Mouse (Mus musculus) neutrophil, adult 5-6 weeks (primary cell): ENCODE data around the gene Lrrc10b. TPM values are rescaled to one million over a fixed set of nuclear protein-coding genes. Genes with fewer than 3 reads are reported as not detected.

Source experiments
- ATAC-seq: fragments of 151-379, 151-347 bp; 2 replicates; pipeline ENCODE4 v1.8.0; 2017; ENCODE audit warnings: mild to moderate bottlenecking, moderate TSS enrichment; ENCODE audit not compliant: insufficient number of reproducible peaks, poor library complexity, low FRiP score, severe bottlenecking; ENCODE audit errors: extremely low read depth
- total RNA-seq: library from RNA; stranded (forward); fragments of 200-1000 nt; gene quantifications from 2 replicates; pipeline ENCODE4 v1.2.3, GENCODE M21; 2017

Gene Lrrc10b
- total RNA-seq, result 0.47 TPM in 1 of 2 replicates, not detected in the other

DNA sequence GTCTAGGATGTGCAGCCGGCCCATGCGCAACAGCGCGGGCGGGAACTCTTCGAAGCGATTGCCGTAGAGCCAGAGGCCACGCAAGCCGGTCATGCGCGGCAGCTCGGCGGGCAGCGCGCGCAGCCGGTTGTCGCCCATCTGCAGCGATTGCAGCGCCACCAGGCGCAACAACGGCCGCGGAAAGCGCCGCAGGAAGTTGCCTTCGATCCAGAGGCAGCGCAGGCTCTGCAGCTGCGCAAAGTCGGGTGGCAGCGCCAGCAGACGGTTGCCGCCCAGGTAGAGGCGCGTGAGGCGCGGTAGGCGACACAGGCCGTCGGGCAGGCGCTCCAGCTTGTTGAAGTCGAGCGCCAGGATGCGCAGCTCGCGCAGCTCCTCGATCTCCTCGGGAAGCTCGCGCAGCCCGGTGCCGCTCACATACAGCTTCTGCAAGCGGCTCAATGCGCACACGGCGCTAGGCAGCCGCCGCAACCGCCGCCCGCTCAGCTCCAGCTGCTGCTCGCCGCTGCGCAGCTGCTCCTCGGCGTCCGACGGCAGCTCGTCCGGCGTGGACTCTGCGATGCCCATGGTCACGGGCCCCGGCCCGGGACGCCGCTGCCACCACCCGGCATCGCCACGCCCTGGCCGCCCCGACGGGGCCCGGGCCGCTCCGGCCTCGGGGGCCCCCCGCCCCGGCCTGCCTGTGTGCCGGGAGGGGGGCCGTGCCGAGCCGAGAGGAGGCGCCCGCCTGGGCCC, at the start of gene Lrrc10b:
Lrrc10b (minus strand) TSS at position 722 of the 732 bp plus-strand sequence.
- no peak for ATAC-seq

DNA sequence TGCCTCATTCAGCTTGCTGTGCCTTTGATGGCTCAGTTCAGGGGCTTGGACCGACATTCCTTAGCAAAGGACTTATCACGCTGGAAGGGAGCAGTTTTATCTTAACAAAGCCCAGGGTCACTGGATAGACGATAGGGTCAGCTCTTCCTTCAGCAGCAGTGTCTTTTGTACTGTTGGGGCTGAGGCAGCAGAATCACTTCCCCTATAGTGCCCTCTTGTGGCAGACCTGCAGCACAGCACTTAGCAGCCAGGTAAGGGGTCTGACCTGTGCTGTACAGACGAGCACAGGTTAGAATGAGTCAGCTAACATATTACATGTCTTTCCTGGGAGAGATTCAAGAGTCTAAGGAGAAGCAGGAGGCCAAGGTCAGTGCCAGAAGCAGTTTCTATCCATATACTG, 45.3 kb upstream of the Lrrc10b start:
- ATAC-seq, result peak; percentile 69; the same call in 1 of the 2 replicates

DNA sequence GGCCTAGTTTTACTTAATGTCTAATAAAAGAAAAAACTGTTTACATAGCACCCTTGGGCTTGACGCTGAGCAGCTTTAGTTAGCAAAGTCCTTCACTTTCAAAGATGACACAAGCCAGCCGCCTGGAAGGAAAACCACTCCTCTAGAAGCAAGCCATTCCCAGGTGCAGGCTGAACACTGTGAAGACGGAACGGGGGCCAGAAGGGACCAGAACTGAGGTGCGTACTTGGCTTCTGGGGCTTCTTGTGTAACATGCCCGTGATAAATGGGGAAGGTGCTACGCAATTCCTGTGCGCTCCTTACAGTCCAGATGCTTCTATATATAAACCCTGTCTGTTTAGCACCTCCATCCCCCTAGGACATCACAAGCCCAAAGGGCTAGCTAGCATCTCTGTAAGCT, 43.3 kb upstream of the Lrrc10b start:
- no peak for ATAC-seq

DNA sequence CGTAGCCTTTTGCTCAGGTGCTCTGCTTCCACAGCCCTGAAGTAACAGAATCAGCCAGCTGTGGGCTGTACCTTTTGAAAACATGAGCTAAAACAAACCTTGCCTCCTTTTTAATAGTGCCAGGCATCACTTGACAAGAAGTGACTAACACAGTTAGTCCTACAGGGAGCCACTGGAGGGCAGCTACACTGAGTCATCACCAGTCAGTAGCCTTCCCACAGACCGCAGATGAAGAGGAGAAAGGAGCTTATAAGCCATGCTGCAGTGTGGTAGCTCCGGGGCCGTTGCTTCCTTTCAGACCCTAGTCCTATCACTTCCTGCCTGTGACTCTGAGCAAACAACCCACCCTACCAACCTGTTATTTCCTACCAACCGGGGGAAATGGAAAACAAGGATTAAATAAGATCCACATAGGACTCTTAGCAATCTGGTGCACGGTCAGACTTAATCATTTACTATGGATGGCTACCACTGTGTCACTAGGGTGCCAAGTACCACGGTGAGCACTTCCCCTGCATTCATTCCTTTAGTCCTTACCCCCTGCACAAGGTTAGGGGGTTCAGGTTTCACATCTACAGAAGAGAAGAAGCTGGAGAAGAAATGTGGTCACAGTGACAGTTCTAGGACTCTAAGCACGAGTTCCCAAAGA, 40.4 kb upstream of the Lrrc10b start:
- ATAC-seq, result no peak

GRCm38 (mm10) chr19:10496976-10497375, 39.7 kb upstream of the Lrrc10b start:
- no peak for ATAC-seq

- ATAC-seq, result no peak
Measured at GRCm38 (mm10) chr19:10495670-10496069, 38.4 kb upstream of the Lrrc10b start.

DNA sequence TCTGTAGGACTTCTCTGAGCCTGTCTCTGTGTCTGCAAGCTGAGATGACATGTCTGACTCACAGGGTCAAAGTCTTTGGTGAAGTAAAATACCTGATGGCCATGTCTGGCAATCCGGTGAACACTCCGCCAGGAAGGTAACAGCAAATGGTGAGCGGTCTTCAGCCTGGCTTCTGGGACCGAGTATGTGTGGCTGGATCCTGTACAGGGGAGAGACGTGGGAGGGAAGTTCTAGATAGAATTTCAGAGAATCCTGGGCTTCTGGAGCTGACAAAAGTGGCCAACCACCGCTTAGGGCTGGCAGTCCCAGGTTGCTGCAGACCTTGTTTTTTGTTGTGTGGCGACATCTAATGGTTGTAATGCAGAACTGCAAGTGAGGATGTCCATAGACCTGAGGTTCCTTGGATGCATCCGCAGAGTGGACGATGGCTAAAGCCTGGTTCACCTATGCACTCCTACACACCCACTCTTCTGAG, 29.0 kb upstream of the Lrrc10b start:
- peak; percentile 53; the same call in 1 of the 2 replicates for ATAC-seq

DNA sequence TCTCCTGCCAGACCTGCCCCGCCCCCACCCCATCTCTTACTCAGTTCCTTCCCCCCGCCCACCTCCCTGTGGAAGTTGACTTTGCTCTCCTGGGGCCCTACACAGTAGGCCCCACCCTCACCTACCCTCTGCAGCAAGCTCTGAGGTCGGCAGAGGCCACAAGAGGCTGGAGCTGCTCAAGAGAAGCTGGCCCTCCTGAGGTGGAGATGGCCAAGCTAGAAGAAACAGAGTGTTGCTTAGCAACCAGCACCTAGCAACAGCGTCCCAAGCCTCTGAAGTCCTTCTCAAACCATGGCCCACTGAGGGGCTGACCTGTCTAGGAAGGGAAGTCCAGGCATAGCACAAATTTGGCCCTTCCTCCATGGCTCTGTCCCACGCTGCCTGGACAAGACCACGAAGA, 25.4 kb upstream of the Lrrc10b start, which contains the start of gene Ppp1r32:
Ppp1r32 (minus strand) TSS at position 226 of the 400 bp plus-strand sequence.
- ATAC-seq, result no peak

GRCm38 (mm10) chr19:10479541-10479940, 22.3 kb upstream of the Lrrc10b start:
- no peak for ATAC-seq

GRCm38 (mm10) chr19:10473779-10474178, 16.5 kb upstream of the Lrrc10b start:
- no peak for ATAC-seq

DNA sequence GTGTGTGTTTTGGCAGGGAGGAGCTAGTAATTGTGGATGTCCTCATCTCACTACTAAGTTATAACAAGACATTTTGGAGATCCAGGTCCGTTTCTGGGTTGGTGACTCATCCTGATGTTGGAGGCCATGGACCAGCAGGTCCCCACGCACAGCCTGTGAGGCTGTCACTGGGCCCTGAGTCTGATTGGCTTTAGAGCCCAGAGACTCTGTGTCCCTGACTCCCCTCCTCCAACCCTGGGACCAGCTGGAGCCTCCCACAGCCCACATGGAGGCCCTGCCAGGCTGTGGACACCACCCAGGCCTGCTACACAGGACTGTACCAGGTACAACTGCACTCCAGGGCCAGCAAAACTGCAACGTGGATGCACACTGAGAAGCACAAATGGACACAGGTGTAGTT, 15.7 kb upstream of the Lrrc10b start:
- no peak for ATAC-seq

DNA sequence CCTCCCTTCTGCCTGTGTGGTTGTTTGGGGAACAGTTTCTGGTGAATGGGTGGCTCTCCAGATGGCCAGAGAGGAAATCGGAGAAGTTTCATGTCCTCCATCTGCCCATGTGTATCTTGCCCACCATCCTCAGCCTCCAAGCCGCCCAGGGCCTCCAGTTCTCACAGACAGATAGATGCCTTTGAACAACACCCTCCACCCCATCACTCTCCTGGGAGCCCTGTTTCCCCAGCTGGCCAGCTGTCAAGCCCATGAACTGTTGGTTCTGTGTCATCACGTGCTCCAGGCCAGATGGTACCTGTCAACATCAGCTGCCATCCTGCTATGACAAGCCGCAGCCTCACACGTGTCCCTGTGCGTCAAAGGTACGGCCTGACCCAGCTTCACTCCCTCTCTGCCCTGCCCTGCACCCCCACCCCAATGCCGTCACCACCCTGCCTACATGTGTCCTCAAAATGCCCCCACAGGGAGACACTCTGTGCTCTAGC, 11.9 kb upstream of the Lrrc10b start:
- ATAC-seq, result no peak

DNA sequence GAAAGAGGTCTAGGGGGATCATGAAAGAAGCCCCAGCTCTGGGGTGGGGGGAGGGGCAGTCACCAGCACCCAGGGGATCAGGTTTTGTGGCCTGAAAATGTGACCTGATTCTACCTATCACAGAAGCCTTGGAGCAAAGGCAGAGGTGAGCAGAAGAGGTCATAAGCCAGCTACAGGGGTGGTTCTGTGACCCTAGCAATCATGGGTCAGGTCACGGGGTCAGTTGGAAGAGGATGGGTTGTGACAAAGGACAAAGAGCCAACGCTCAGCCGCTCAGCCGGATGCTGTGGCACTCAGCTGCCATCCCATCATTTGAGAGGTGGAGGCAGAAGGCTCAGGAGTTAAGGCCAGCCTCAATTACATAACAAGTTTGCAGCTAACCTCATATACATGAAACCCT, 7.2 kb upstream of the Lrrc10b start:
- ATAC-seq, result no peak

GRCm38 (mm10) chr19:10461584-10461983, 4.3 kb upstream of the Lrrc10b start:
- ATAC-seq, result no peak

DNA sequence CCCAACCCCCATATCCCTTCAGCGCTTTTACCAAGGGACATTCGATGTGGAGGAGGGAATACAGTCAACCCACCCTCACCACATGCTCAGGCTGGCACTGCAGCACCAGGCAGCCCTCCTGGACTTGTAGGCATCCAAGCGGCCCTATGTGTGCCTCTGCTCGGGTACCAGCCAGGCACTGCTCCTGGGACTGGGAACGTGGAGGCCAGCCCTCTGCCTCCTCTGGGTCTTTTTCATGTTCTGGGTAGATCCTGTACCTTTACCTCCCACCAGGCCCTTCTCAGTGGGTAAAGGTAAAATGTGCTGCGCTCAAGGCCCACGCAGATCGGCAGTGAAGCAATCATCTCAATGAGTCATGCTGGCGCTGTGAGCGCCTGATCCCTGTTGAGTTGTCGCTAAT, 2.6 kb upstream of the Lrrc10b start:
- no peak for ATAC-seq

GRCm38 (mm10) chr19:10458096-10458495, 823 bp upstream of the Lrrc10b start:
- no peak for ATAC-seq

DNA sequence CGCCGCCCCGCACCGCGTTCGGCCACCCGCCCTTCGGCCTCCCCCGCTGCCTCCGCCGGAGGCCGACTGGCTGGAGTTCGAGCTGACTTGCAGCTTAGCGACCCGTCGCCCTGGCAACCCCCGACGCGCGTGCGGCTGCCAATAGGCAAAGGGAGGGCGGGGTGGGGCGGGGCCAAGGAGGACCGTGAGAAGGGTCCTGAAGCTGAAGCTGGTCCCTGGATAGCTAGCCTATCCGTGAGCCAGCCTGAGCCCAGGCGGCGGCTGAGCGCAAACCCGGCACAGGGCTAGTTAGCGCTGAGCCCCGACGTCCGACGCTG, 169 bp upstream of the Lrrc10b start:
- no peak for ATAC-seq

DNA sequence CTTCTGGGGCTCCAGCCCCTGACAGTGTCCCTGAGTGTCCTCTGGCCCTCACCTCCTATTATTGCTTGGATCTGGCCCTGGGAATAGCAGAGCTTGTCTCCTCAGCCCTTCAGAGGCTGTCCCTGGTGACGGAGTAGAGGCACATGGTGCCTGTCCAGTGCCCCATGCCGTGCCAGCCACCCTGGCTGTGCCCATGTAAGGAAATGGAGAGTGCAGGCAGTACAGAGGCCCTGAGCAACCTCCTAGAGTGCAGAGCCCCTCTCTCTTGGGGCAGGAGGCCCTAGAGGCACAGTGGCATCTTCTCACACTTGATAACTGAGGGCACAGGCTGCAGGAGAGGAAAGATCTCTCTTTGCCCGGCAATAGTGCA, 1.9 kb downstream of the Lrrc10b start:
- no peak for ATAC-seq

DNA sequence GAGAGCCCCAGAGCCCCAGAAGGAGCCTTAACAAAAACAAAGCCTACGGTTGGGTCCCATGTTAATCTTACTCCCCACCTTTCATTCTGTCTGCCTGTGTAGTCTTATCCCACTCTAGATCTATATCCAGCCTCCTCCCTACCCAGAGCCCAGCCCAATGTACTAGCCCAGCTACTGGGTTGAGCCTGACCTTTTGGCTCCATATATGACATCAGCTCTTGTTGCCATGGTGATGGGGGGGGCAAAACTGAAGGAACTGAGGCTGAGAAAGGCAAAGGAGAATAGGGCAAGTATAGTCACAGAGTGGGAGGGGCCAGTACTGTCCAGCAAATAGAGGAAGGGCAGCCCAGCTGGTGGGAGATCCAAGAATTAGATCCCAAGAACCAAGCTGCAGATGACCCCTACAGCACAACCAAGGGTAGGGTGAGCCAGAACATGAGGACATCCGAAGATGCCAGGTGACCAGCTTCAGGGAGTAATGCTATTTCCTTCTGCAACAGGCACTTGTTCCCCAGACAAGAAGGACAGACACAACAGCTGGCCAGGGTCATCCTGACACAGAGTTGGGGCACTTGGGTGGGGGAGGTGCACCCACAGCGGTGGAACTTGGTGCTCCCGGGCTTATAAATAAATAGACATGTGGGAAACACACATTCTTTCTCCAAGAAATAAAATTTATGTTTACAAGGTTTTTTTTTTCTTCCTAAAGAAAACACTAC, 2.4 kb downstream of the Lrrc10b start:
- ATAC-seq, result no peak

DNA sequence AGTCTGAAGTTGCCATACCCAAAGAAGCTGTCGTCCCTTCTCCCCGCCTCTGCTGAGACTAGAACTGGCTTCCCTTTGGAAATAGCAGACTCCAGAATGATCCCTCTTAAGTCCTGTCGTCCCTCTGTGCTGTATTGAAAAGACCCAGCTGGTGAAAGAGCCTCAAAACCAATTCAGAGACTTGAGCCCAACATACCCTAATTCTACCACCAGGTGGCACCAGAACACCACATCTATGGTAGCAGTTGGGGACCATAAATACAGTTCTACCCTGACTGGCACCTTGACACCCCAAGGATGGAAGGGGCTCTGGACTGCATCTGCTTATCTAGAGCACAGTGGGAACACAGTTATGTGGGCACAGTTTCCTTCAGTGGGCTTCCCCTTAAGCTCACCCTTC, 7.6 kb downstream of the Lrrc10b start:
- peak; percentile 39; the same call in 1 of the 2 replicates for ATAC-seq
